In genomic region chr9:107728919-107729670, GRCm38 (mm10) we compare ENCODE assay signal across 16 mouse cellular contexts. TPM values are rescaled to one million over a fixed set of nuclear protein-coding genes. Genes with fewer than 3 reads are reported as not detected.
DNase-seq lines count a peak whose midpoint lies in the region; ATAC-seq and TF ChIP-seq lines count a peak whose summit lies in the region.
"Had no signal": no experiment of that assay in that cellular context is flagged by ENCODE, and none has a peak within 500 bp of the region (broad histone marks: within the 10 kb centered on the region; RNA-seq: fewer than 3 reads in every experiment).

No protein-coding gene starts in this region.

- DNase-seq in liver, embryonic 11.5 days (ENCODE audit: low spot score) = no peak
- DNase-seq in liver, postnatal 0 days = no peak
- no peak for DNase-seq in urinary bladder, adult 18-20 months (ENCODE audit: low spot score in 2 of 2)
- DNase-seq in thymus, postnatal 36 days = no peak
- no peak for DNase-seq in lung, adult 18-20 months
- no peak for DNase-seq in MN1 (ENCODE audit: low spot score)
- DNase-seq: cerebellum, adult 18-20 months; kidney, postnatal 10 days; layer of hippocampus, postnatal 36 days; lung, postnatal 36 days; right cerebral cortex, postnatal 25 days had no signal

- no peak for TF ChIP-seq EP300 in liver, postnatal 0 days (IDR thresholded peaks at IDR 0.05; ENCODE audit: low read depth)

- 0 out of 2 replicates have a peak, but pooled peaks have one; percentile 5 for ATAC-seq in liver, embryonic 11.5 days (replicated peaks; ENCODE audit: low FRiP score)
- no peak for ATAC-seq in liver, postnatal 0 days
- ATAC-seq in hindbrain, embryonic 13.5 days (ENCODE audit: low FRiP score) = no peak
- 0 out of 2 replicates have a peak, but pooled peaks have one; percentile 2 for ATAC-seq in midbrain, embryonic 12.5 days (ENCODE audit: low FRiP score, low read depth)
- ATAC-seq: liver, embryonic 12.5 days had no signal

- H3K4me3 ChIP-seq in liver, embryonic 11.5 days (ENCODE audit: low read depth, low read length) = no peak overlapping the region
- H3K4me3 ChIP-seq in liver, postnatal 0 days (ENCODE audit: low read depth, low read length) = no peak overlapping the region
- no peak overlapping the region for H3K4me3 ChIP-seq in hindbrain, embryonic 13.5 days
- H3K4me3 ChIP-seq in midbrain, embryonic 12.5 days = no peak overlapping the region
- H3K4me3 ChIP-seq: liver, embryonic 12.5 days; stomach, embryonic 15.5 days had no signal

- no peak overlapping the region for H3K27ac ChIP-seq in liver, embryonic 11.5 days (ENCODE audit: low read depth, low read length)
- H3K27ac ChIP-seq in liver, postnatal 0 days (ENCODE audit: low read depth) = no peak overlapping the region
- peak overlapping the region; percentile 84 for H3K27ac ChIP-seq in hindbrain, embryonic 13.5 days
- H3K27ac ChIP-seq in midbrain, embryonic 12.5 days (replicated peaks) = peak overlapping the region; percentile 81
- H3K27ac ChIP-seq: liver, embryonic 12.5 days; stomach, embryonic 15.5 days had no signal

- H3K36me3 ChIP-seq in liver, embryonic 11.5 days (ENCODE audit: control insufficient read depth, insufficient read depth, low read length) = no peaks in the 10 kb centered on the region
- no peaks in the 10 kb centered on the region for H3K36me3 ChIP-seq in liver, postnatal 0 days (replicated peaks; ENCODE audit: insufficient read depth, low read length)
- no peaks in the 10 kb centered on the region for H3K36me3 ChIP-seq in hindbrain, embryonic 13.5 days
- no peaks in the 10 kb centered on the region for H3K36me3 ChIP-seq in midbrain, embryonic 12.5 days
- H3K36me3 ChIP-seq: G1E; liver, embryonic 12.5 days; stomach, embryonic 15.5 days had no signal

- TF ChIP-seq CTCF in liver, postnatal 0 days (IDR thresholded peaks at IDR 0.05; ENCODE audit: low read depth) = no peak

- 0 out of 2 replicates have a peak overlapping the region, but pooled peaks have one; percentile 7 for H3K9ac ChIP-seq in liver, embryonic 11.5 days (ENCODE audit: low read depth, low read length)
- H3K9ac ChIP-seq in liver, postnatal 0 days (replicated peaks) = no peak overlapping the region
- H3K9ac ChIP-seq in hindbrain, embryonic 13.5 days = 0 out of 2 replicates have a peak overlapping the region, but pooled peaks have one; percentile 2
- H3K9ac ChIP-seq in midbrain, embryonic 12.5 days (replicated peaks) = no peak overlapping the region
- H3K9ac ChIP-seq: liver, embryonic 12.5 days; stomach, embryonic 15.5 days had no signal

- H3K4me1 ChIP-seq in liver, embryonic 11.5 days (replicated peaks; ENCODE audit: control insufficient read depth, insufficient read depth, low read length) = peaks cover 19% of the 10 kb centered on the region
- peaks cover 4% of the 10 kb centered on the region for H3K4me1 ChIP-seq in liver, postnatal 0 days (ENCODE audit: insufficient read depth)
- H3K4me1 ChIP-seq in hindbrain, embryonic 13.5 days (replicated peaks) = peaks cover 58% of the 10 kb centered on the region
- H3K4me1 ChIP-seq in midbrain, embryonic 12.5 days = peaks cover 48% of the 10 kb centered on the region

- H3K27me3 ChIP-seq in liver, embryonic 11.5 days (replicated peaks; ENCODE audit: control insufficient read depth, insufficient read depth, low read length) = peaks cover under 1% of the 10 kb centered on the region; the same call in 1 of the 2 replicates
- no peaks in the 10 kb centered on the region for H3K27me3 ChIP-seq in liver, postnatal 0 days (ENCODE audit: insufficient read depth, low read length)
- no peaks in the 10 kb centered on the region for H3K27me3 ChIP-seq in hindbrain, embryonic 13.5 days
- no peaks in the 10 kb centered on the region for H3K27me3 ChIP-seq in midbrain, embryonic 12.5 days
- H3K27me3 ChIP-seq: stomach, embryonic 15.5 days had no signal

- no peaks in the 10 kb centered on the region for H3K9me3 ChIP-seq in liver, embryonic 11.5 days (ENCODE audit: control insufficient read depth, low read length)
- no peaks in the 10 kb centered on the region for H3K9me3 ChIP-seq in liver, postnatal 0 days (ENCODE audit: low read length)
- no peaks in the 10 kb centered on the region for H3K9me3 ChIP-seq in hindbrain, embryonic 13.5 days
- H3K9me3 ChIP-seq in midbrain, embryonic 12.5 days = no peaks in the 10 kb centered on the region
- H3K9me3 ChIP-seq: G1E; liver, embryonic 12.5 days; stomach, embryonic 15.5 days had no signal

- no peak overlapping the region for H3K4me2 ChIP-seq in liver, embryonic 11.5 days
- no peak overlapping the region for H3K4me2 ChIP-seq in liver, postnatal 0 days (ENCODE audit: low read depth, low read length)
- no peak overlapping the region for H3K4me2 ChIP-seq in hindbrain, embryonic 13.5 days
- no peak overlapping the region for H3K4me2 ChIP-seq in midbrain, embryonic 12.5 days (replicated peaks)
- H3K4me2 ChIP-seq: liver, embryonic 12.5 days; stomach, embryonic 15.5 days had no signal

- 35% methylated on average over 6 of the region's 6 CpGs for WGBS in liver, embryonic 11.5 days
- 45% methylated on average over 6 of the region's 6 CpGs for WGBS in liver, postnatal 0 days (ENCODE audit: insufficient replicate concordance)
- WGBS in hindbrain, embryonic 13.5 days = 68% methylated on average over 6 of the region's 6 CpGs
- 63% methylated on average over 6 of the region's 6 CpGs for WGBS in midbrain, embryonic 12.5 days

RNA-seq across cellular contexts. Expression of gene Sema3f, which starts 18.8 kb away (rescaled TPM):
- polyA plus RNA-seq in liver, embryonic 11.5 days (2014; fragmentation: Nextera tagmentation; extraction: Ambion mirVana) = 5.9 and 6.2 TPM in 2 replicates
- polyA plus RNA-seq in liver, postnatal 0 days (2015; fragmentation: Nextera tagmentation; extraction: Ambion mirVana) = 0.76 and 1.1 TPM in 2 replicates
- 16.4 and 17.0 TPM in 2 replicates for polyA plus RNA-seq in hindbrain, embryonic 13.5 days (2015; fragmentation: Nextera tagmentation; extraction: Ambion mirVana)
- polyA plus RNA-seq in midbrain, embryonic 12.5 days (2016; fragmentation: Nextera tagmentation; extraction: Ambion mirVana) = 30.6 and 33.7 TPM in 2 replicates

RNA-seq across cellular contexts. Expression of gene Rbm5, which starts 41.7 kb away (rescaled TPM):
- 115 and 123 TPM in 2 replicates for polyA plus RNA-seq in liver, embryonic 11.5 days (2014; fragmentation: Nextera tagmentation; extraction: Ambion mirVana)
- polyA plus RNA-seq in liver, postnatal 0 days (2015; fragmentation: Nextera tagmentation; extraction: Ambion mirVana) = 37.8 and 41.7 TPM in 2 replicates
- 277 and 286 TPM in 2 replicates for polyA plus RNA-seq in hindbrain, embryonic 13.5 days (2015; fragmentation: Nextera tagmentation; extraction: Ambion mirVana)
- polyA plus RNA-seq in midbrain, embryonic 12.5 days (2016; fragmentation: Nextera tagmentation; extraction: Ambion mirVana) = 266 and 271 TPM in 2 replicates

RNA-seq across cellular contexts. Expression of gene Gnat1, which starts 49.6 kb away (rescaled TPM):
- polyA plus RNA-seq in liver, embryonic 11.5 days (2014; fragmentation: Nextera tagmentation; extraction: Ambion mirVana) = 4.7 and 5.0 TPM in 2 replicates
- 5.8 and 6.2 TPM in 2 replicates for polyA plus RNA-seq in liver, postnatal 0 days (2015; fragmentation: Nextera tagmentation; extraction: Ambion mirVana)
- polyA plus RNA-seq in hindbrain, embryonic 13.5 days (2015; fragmentation: Nextera tagmentation; extraction: Ambion mirVana) = 1.8 TPM in 2 replicates
- 1.9 and 2.7 TPM in 2 replicates for polyA plus RNA-seq in midbrain, embryonic 12.5 days (2016; fragmentation: Nextera tagmentation; extraction: Ambion mirVana)
- polyA plus RNA-seq: G1E had no signal

RNA-seq across cellular contexts. Expression of gene Slc38a3, which starts 59.8 kb away (rescaled TPM):
- polyA plus RNA-seq in liver, embryonic 11.5 days (2014; fragmentation: Nextera tagmentation; extraction: Ambion mirVana) = 3.9 and 4.0 TPM in 2 replicates
- polyA plus RNA-seq in liver, postnatal 0 days (2015; fragmentation: Nextera tagmentation; extraction: Ambion mirVana) = 147 and 174 TPM in 2 replicates
- polyA plus RNA-seq in hindbrain, embryonic 13.5 days (2015; fragmentation: Nextera tagmentation; extraction: Ambion mirVana) = 25.3 and 26.2 TPM in 2 replicates
- 13.9 and 14.8 TPM in 2 replicates for polyA plus RNA-seq in midbrain, embryonic 12.5 days (2016; fragmentation: Nextera tagmentation; extraction: Ambion mirVana)
- polyA plus RNA-seq: G1E had no signal

Comparison
In these comparisons a context has a peak if more than half of its experiments do, and no peak if none do; other contexts are left out.
1. ATAC-seq: peak in liver, embryonic 11.5 days (single experiment) and midbrain, embryonic 12.5 days (single experiment); none in liver, postnatal 0 days (single experiment) and hindbrain, embryonic 13.5 days (single experiment).
2. H3K9ac ChIP-seq: peak in liver, embryonic 11.5 days (single experiment) and hindbrain, embryonic 13.5 days (single experiment); none in liver, postnatal 0 days (single experiment) and midbrain, embryonic 12.5 days (single experiment).
3. H3K27ac ChIP-seq: peak in hindbrain, embryonic 13.5 days (single experiment) and midbrain, embryonic 12.5 days (single experiment); none in liver, embryonic 11.5 days (single experiment) and liver, postnatal 0 days (single experiment).